ENCODE assay signal across 12 mouse cellular contexts in the genomic region with DNA sequence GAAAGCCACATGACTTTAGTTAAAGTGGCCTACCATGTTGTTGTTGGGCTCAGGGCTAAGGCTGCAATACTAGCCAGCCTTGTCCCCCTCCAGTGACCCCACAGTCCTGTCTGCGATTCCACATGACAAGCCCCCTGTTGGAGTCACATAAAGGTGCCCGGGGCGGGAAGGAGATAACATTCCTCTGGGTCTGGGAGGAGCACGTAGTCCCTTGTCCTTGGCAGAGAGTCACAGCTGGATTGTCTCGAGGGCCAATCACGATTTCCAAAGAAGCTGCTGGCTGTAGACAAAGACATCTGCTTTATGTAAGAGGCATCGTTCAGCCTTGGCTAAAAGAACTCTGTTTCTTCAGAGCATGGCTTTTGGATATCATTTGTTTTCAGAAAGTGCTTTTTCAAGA. TPM values are rescaled to one million over a fixed set of nuclear protein-coding genes. Genes with fewer than 3 reads are reported as not detected.
DNase-seq lines count a peak whose midpoint lies in the region; ATAC-seq lines count a peak whose summit lies in the region.
"Had no signal": no experiment of that assay in that cellular context is flagged by ENCODE, and none has a peak within 500 bp of the region (broad histone marks: within the 10 kb centered on the region; RNA-seq: fewer than 3 reads in every experiment).

No protein-coding gene starts in this region.

- H3K36me3 ChIP-seq in embryonic facial prominence, embryonic 13.5 days, result no peaks in the 10 kb centered on the region
- no peaks in the 10 kb centered on the region for H3K36me3 ChIP-seq in embryonic facial prominence, embryonic 10.5 days (replicated peaks)
- H3K36me3 ChIP-seq in stomach, embryonic 14.5 days (ENCODE audit: control insufficient read depth, insufficient read depth, low read length), result no peaks in the 10 kb centered on the region
- H3K36me3 ChIP-seq: midbrain, embryonic 12.5 days had no signal

- no peak overlapping the region for H3K9ac ChIP-seq in embryonic facial prominence, embryonic 13.5 days
- H3K9ac ChIP-seq in stomach, embryonic 14.5 days (replicated peaks; ENCODE audit: low read depth, low read length), result no peak overlapping the region
- H3K9ac ChIP-seq: midbrain, embryonic 12.5 days had no signal

- no peak overlapping the region for H3K4me3 ChIP-seq in embryonic facial prominence, embryonic 13.5 days
- H3K4me3 ChIP-seq in embryonic facial prominence, embryonic 10.5 days, result no peak overlapping the region
- no peak overlapping the region for H3K4me3 ChIP-seq in stomach, embryonic 14.5 days (ENCODE audit: low read depth, low read length)
- H3K4me3 ChIP-seq: midbrain, embryonic 12.5 days had no signal

- no peaks in the 10 kb centered on the region for H3K27me3 ChIP-seq in embryonic facial prominence, embryonic 13.5 days
- no peaks in the 10 kb centered on the region for H3K27me3 ChIP-seq in embryonic facial prominence, embryonic 10.5 days (replicated peaks; ENCODE audit: low read depth, poor library complexity, severe bottlenecking)
- H3K27me3 ChIP-seq in stomach, embryonic 14.5 days (ENCODE audit: control insufficient read depth, insufficient read depth, low read length), result no peaks in the 10 kb centered on the region
- H3K27me3 ChIP-seq: midbrain, embryonic 12.5 days had no signal

- 38% methylated on average over 7 of the region's 7 CpGs for WGBS in embryonic facial prominence, embryonic 13.5 days
- WGBS in embryonic facial prominence, embryonic 10.5 days, result 56% methylated on average over 7 of the region's 7 CpGs
- WGBS in stomach, embryonic 14.5 days, result 22% methylated on average over 7 of the region's 7 CpGs

- no peak for ATAC-seq in embryonic facial prominence, embryonic 13.5 days (ENCODE audit: insufficient number of reproducible peaks, insufficient read depth, low FRiP score, low TSS enrichment, low read depth)
- ATAC-seq in stomach, embryonic 14.5 days (ENCODE audit: insufficient number of reproducible peaks, insufficient read depth, low FRiP score, low read depth), result peak; percentile 63; the same call in 1 of the 2 replicates
- ATAC-seq: hindbrain, embryonic 16.5 days had no signal

- H3K4me1 ChIP-seq in embryonic facial prominence, embryonic 13.5 days, result peaks cover 25% of the 10 kb centered on the region
- H3K4me1 ChIP-seq in embryonic facial prominence, embryonic 10.5 days, result peaks cover 2% of the 10 kb centered on the region
- peaks cover 18% of the 10 kb centered on the region; the same call in 1 of the 2 replicates for H3K4me1 ChIP-seq in stomach, embryonic 14.5 days (ENCODE audit: control insufficient read depth, insufficient read depth, low read length)
- H3K4me1 ChIP-seq: midbrain, embryonic 12.5 days had no signal

- no peaks in the 10 kb centered on the region for H3K9me3 ChIP-seq in embryonic facial prominence, embryonic 13.5 days
- no peaks in the 10 kb centered on the region for H3K9me3 ChIP-seq in embryonic facial prominence, embryonic 10.5 days
- H3K9me3 ChIP-seq in stomach, embryonic 14.5 days (ENCODE audit: control insufficient read depth, low read depth, low read length), result no peaks in the 10 kb centered on the region
- H3K9me3 ChIP-seq: midbrain, embryonic 12.5 days had no signal

- H3K4me2 ChIP-seq in embryonic facial prominence, embryonic 13.5 days, result no peak overlapping the region
- H3K4me2 ChIP-seq in stomach, embryonic 14.5 days (replicated peaks; ENCODE audit: low read depth, low read length), result no peak overlapping the region
- H3K4me2 ChIP-seq: midbrain, embryonic 12.5 days had no signal

- peak overlapping the region; percentile 53 for H3K27ac ChIP-seq in embryonic facial prominence, embryonic 13.5 days
- H3K27ac ChIP-seq in embryonic facial prominence, embryonic 10.5 days (replicated peaks), result no peak overlapping the region
- peak overlapping the region; percentile 82 for H3K27ac ChIP-seq in stomach, embryonic 14.5 days (ENCODE audit: low read length)
- H3K27ac ChIP-seq: midbrain, embryonic 12.5 days had no signal

- DNase-seq in embryonic facial prominence, embryonic 10.5 days (ENCODE audit: low spot score), result no peak
- peak; percentile 36 for DNase-seq in ovary, adult 18-20 months (ENCODE audit: low spot score)
- DNase-seq in ovary, postnatal 10 days (ENCODE audit: low spot score), result no peak
- peak; percentile 48 for DNase-seq in kidney, postnatal 10 days
- no peak for DNase-seq in layer of hippocampus, adult 9-10 months (ENCODE audit: low spot score)
- DNase-seq in adrenal gland, adult 18-20 months (ENCODE audit: low spot score in 2 of 2), result no peak
- DNase-seq: cerebellum, postnatal 25 days; left cerebral cortex, postnatal 4 days had no signal

RNA-seq across cellular contexts. Expression of a gene that starts 31.2 kb away (rescaled TPM):
- polyA plus RNA-seq in embryonic facial prominence, embryonic 13.5 days (2015; fragmentation: Nextera tagmentation; extraction: Ambion mirVana), result 174 and 175 TPM in 2 replicates
- polyA plus RNA-seq in embryonic facial prominence, embryonic 10.5 days (2016; fragmentation: Nextera tagmentation; extraction: Ambion mirVana), result 7.0 and 12.3 TPM in 2 replicates
- 275 and 292 TPM in 2 replicates for polyA plus RNA-seq in stomach, embryonic 14.5 days (2014; fragmentation: Nextera tagmentation; extraction: Ambion mirVana)
- 100 to 1,000 TPM; 125 to 158 TPM for total RNA-seq in adrenal gland, adult 18-20 months (2021)

Comparison
In these comparisons a context has a peak if more than half of its experiments do, and no peak if none do; other contexts are left out.
1. DNase-seq: peak in ovary, adult 18-20 months (single experiment) and kidney, postnatal 10 days (single experiment); none in embryonic facial prominence, embryonic 10.5 days (single experiment), ovary, postnatal 10 days (single experiment), layer of hippocampus, adult 9-10 months (single experiment) and adrenal gland, adult 18-20 months (0 of 2).
2. RNA of a gene that starts 31.2 kb away (polyA plus RNA-seq): 275 to 292 TPM in stomach, embryonic 14.5 days and 174 to 175 TPM in embryonic facial prominence, embryonic 13.5 days; 7.0 to 12.3 TPM in embryonic facial prominence, embryonic 10.5 days; every median in the first group is over 10 times any median in the second.